Mouse (Mus musculus) Patski (cell line): ENCODE measurements around the gene Sv2b. TPM values are rescaled to one million over a fixed set of nuclear protein-coding genes. Genes with fewer than 3 reads are reported as not detected.

Experiments used
- ATAC-seq: fragments of 100-300 bp; one replicate; pipeline ENCODE4 v1.8.0; 2021
- CTCF ChIA-PET: fragments of 350-600 bp; sonication (Branson Sonifier 250); formaldehyde crosslinking; loops from one replicate; lab custom pipeline; 2022; ENCODE audit warnings: inconsistent platforms; lab: Charles Lee
- POLR2A ChIA-PET: fragments of 350-600 bp; sonication (Branson Sonifier 250); formaldehyde crosslinking; loops from one replicate; lab custom pipeline; 2022; ENCODE audit warnings: antibody characterized with exemption, inconsistent platforms; lab: Charles Lee
- DNase-seq: peaks from one replicate; pipeline ENCODE4 v3.0.0-alpha.2; 2011; ENCODE audit warnings: low read depth, low spot score
- H3K27me3 ChIP-seq: fragments of 371-371 bp; one replicate; pipeline ENCODE4 v1.5.1; 2021
- CTCF ChIP-seq: fragments of 100-300 bp; IDR thresholded peaks from one replicate; pipeline ENCODE4 v1.5.1; 2021
- in situ Hi-C: fragments of 300-500 bp; cut with MboI; formaldehyde crosslinking; loops from 3 replicates; pipeline ENCODE4 v1.11.1; 2018; ENCODE audit warnings: low pct_unique_long_range_greater_than_20kb, mixed read lengths
- polyA plus RNA-seq: library from polyadenylated mRNA; unstranded; gene quantifications from one replicate; pipeline ENCODE4 v1.2.3, GENCODE M21; 2021

Gene Sv2b
- polyA plus RNA-seq, 1 experiment from 2014 or later = 0.04 TPM

- in situ Hi-C loops = no loop called here
- DNase-seq (no peak), ATAC-seq (no peak)
- POLR2A ChIA-PET = no interaction called here
- peaks cover 15% of the 10 kb centered on the region for H3K27me3 ChIP-seq
- no peak for TF ChIP-seq CTCF
- CTCF ChIA-PET = interaction anchor here (1.2 to 1.4 kb wide), 2 partner anchors 9 to 16 kb away, joined by 4 to 5 read pairs; no protein-coding TSS in a partner anchor
These were observed 141.6 kb downstream of the Sv2b start for GRCm38 (mm10) chr7:75167481-75167880.

- TF ChIP-seq CTCF = peak; percentile 34
- ATAC-seq (no peak), DNase-seq (no peak)
- H3K27me3 ChIP-seq = peaks cover 3% of the 10 kb centered on the region
- CTCF ChIA-PET = no interaction called here
- in situ Hi-C loops = loop anchor here (25.0 kb wide), 1 partner anchor 690 kb away; the partner anchor contains the start of gene Klhl25
- POLR2A ChIA-PET = no interaction called here
These were observed 161.9 kb downstream of the Sv2b start for GRCm38 (mm10) chr7:75147174-75147573.

- no peak for ATAC-seq
- in situ Hi-C loops = loop anchor here (25.0 kb wide), 1 partner anchor 695 kb away; the partner anchor contains the start of gene Klhl25
- DNase-seq = no peak
- peaks cover 3% of the 10 kb centered on the region for H3K27me3 ChIP-seq
- POLR2A ChIA-PET = interaction anchor here (0.7 kb wide), 1 partner anchor 113 kb away, joined by 3 read pairs; no protein-coding TSS in a partner anchor
- CTCF ChIA-PET = interaction anchor here (1.4 to 1.7 kb wide), 3 partner anchors 9 to 434 kb away, joined by 3 to 5 read pairs (median 3); no protein-coding TSS in a partner anchor
- TF ChIP-seq CTCF = no peak
These were observed 166.3 kb downstream of the Sv2b start for GRCm38 (mm10) chr7:75142800-75143199.

- no peak for DNase-seq
- peaks cover 3% of the 10 kb centered on the region for H3K27me3 ChIP-seq
- CTCF ChIA-PET = interaction anchor here (1.4 to 1.7 kb wide), 3 partner anchors 8 to 435 kb away, joined by 3 to 5 read pairs (median 3); no protein-coding TSS in a partner anchor
- POLR2A ChIA-PET = no interaction called here
- in situ Hi-C loops = loop anchor here (25.0 kb wide), 1 partner anchor 695 kb away; the partner anchor contains the start of gene Klhl25
- ATAC-seq = no peak
- TF ChIP-seq CTCF = no peak
These were observed 167.0 kb downstream of the Sv2b start for GRCm38 (mm10) chr7:75141919-75142700.

- no peak for TF ChIP-seq CTCF
- CTCF ChIA-PET = interaction anchor here (1.3 to 8.7 kb wide), 2 partner anchors 229 to 417 kb away, joined by 3 to 111 read pairs; no protein-coding TSS in a partner anchor
- DNase-seq (no peak), ATAC-seq (no peak)
- peaks cover 3% of the 10 kb centered on the region for H3K27me3 ChIP-seq
- POLR2A ChIA-PET = no interaction called here
- in situ Hi-C loops = loop anchor here (5.0 to 25.0 kb wide), 4 partner anchors 78 to 698 kb away; partner anchors contain the start of gene Klhl25
These were observed 169.8 kb downstream of the Sv2b start for GRCm38 (mm10) chr7:75139306-75139705.

GRCm38 (mm10) chr7:75134710-75135617 is 174.1 kb downstream of the Sv2b start:
- ChIA-PET CTCF (interaction anchor here (1.1 to 8.7 kb wide), 8 partner anchors 7 to 239 kb away, joined by 3 to 111 read pairs (median 4); no protein-coding TSS in a partner anchor), POLR2A (no interaction called here)
- in situ Hi-C loops = loop anchor here (5.0 to 25.0 kb wide), 5 partner anchors 82 to 702 kb away; partner anchors contain the start of gene Klhl25
- peak; percentile 56 for TF ChIP-seq CTCF
- no peaks in the 10 kb centered on the region for H3K27me3 ChIP-seq
- no peak for ATAC-seq
- no peak for DNase-seq

- TF ChIP-seq CTCF = no peak
- H3K27me3 ChIP-seq = no peaks in the 10 kb centered on the region
- no peak for DNase-seq
- CTCF ChIA-PET = interaction anchor here (1.3 kb wide), 1 partner anchor 237 kb away, joined by 3 read pairs; no protein-coding TSS in a partner anchor
- in situ Hi-C loops = loop anchor here (25.0 kb wide), 1 partner anchor 709 kb away; the partner anchor contains the start of gene Klhl25
- no peak for ATAC-seq
- POLR2A ChIA-PET = no interaction called here
These were observed 181.0 kb downstream of the Sv2b start for GRCm38 (mm10) chr7:75128036-75128435.

GRCm38 (mm10) chr7:75124067-75124466 is 185.0 kb downstream of the Sv2b start:
- ChIA-PET POLR2A (no interaction called here), CTCF (interaction anchor here (0.9 kb wide), 1 partner anchor 10 kb away, joined by 3 read pairs; no protein-coding TSS in a partner anchor)
- H3K27me3 ChIP-seq = no peaks in the 10 kb centered on the region
- no peak for TF ChIP-seq CTCF
- in situ Hi-C loops = no loop called here
- ATAC-seq = no peak
- DNase-seq = no peak

- in situ Hi-C loops = no loop called here
- H3K27me3 ChIP-seq = no peaks in the 10 kb centered on the region
- TF ChIP-seq CTCF = no peak
- DNase-seq (no peak), ATAC-seq (no peak)
- ChIA-PET POLR2A (no interaction called here), CTCF (no interaction called here)
These were observed 190.9 kb downstream of the Sv2b start for GRCm38 (mm10) chr7:75118022-75118673.
